Mouse (Mus musculus): Measurements from ENCODE around the gene 1700028K03Rik. TPM values are rescaled to one million over a fixed set of nuclear protein-coding genes. Genes with fewer than 3 reads are reported as not detected.

Gene 1700028K03Rik
- total RNA-seq (2014; fragmentation: Nextera tagmentation) (not detected in 2 replicates), total RNA-seq (2017) (0.06 and 0.16 TPM in 2 replicates), polyA plus RNA-seq (2012) (not detected in 2 replicates)

DNA sequence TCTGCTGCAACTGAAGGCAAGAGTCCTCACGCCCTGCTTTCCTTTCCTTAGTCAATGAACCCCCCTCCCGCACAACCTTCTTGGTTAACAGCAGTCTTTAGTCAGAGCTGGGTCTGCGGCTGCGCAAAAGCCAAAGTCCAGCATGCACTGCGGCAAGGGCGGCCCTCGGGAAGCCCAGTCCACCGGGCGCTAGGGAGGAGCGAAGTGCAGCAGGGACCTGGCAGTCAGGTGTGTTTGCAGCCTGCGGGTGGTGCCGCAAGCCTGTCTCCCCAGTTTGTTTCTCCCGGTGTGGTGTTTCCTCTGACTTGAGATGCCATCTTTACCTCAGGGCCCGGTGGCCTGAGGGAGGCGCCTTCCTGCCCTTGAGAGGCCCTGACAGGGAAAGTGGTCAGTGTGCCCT is at the start of gene 1700028K03Rik:
TSS of gene 1700028K03Rik (plus strand) at position 129 of the 400 bp plus-strand sequence.
- TF ChIP-seq GATA1 (IDR thresholded peaks at IDR 0.05; ENCODE audit: borderline replicate concordance, low read length) (no peak), GATA2 (IDR thresholded peaks at IDR 0.05; ENCODE audit: borderline replicate concordance, low read depth, low read length) (no peak), CTCF (IDR thresholded peaks at IDR 0.05; ENCODE audit: low read depth, low read length) (no peak), TAL1 (conservative IDR thresholded peaks at IDR 0.05; ENCODE audit: low read depth, low read length) (no peak), POLR2AphosphoS5 (IDR thresholded peaks at IDR 0.05; ENCODE audit: insufficient replicate concordance, low read depth, low read length) (no peak)
- DNase-seq (ENCODE audit: low spot score): no peak
- Histone ChIP-seq H3K4me1 (ENCODE audit: insufficient read depth, low read depth, low read length) (no peaks in the 10 kb centered on the region; the same call in 1 of the 2 replicates), H3K9me3 (replicated peaks) (no peaks in the 10 kb centered on the region), H3K4me3 (ENCODE audit: low read depth, low read length) (no peak within 1 kb of the TSS), H3K27me3 (ENCODE audit: insufficient read depth, low read length) (peaks cover 15% of the 10 kb centered on the region), H3K36me3 (replicated peaks) (no peaks in the 10 kb centered on the region)
- no peak for ATAC-seq (ENCODE audit: extremely low read depth, insufficient number of reproducible peaks, low FRiP score, poor library complexity, severe bottlenecking)

DNA sequence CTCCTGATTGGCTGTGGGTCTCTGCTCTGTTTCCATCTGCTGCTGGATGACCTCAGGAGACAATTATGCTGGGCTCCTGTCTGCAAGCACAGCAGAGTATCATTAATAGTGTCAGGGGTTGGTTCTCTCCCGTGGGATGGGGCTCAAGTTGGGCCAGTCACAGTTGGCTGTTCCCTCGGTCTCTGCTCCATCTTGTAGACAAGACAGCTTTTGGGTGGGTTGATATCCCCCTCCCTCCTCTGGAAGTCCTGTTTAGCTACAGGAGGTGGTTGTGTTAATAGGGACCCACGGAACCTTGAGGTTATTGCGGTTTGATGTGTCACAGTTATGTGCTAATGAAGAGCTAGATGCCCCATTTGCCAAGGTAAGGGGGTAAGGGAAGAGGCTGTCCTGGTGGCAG is 45.5 kb upstream of the 1700028K03Rik start:
- ATAC-seq (ENCODE audit: extremely low read depth, insufficient number of reproducible peaks, low FRiP score, poor library complexity, severe bottlenecking) (no peak), DNase-seq (ENCODE audit: low spot score) (no peak)
- Histone ChIP-seq H3K4me1 (ENCODE audit: insufficient read depth, low read depth, low read length) (peaks cover 3% of the 10 kb centered on the region; the same call in 1 of the 2 replicates), H3K4me3 (ENCODE audit: low read depth, low read length) (no peak overlapping the region), H3K9me3 (replicated peaks) (no peaks in the 10 kb centered on the region), H3K27me3 (ENCODE audit: insufficient read depth, low read length) (no peaks in the 10 kb centered on the region), H3K36me3 (replicated peaks) (peaks cover 12% of the 10 kb centered on the region)
- TF ChIP-seq POLR2AphosphoS5 (IDR thresholded peaks at IDR 0.05; ENCODE audit: insufficient replicate concordance, low read depth, low read length) (no peak), GATA2 (IDR thresholded peaks at IDR 0.05; ENCODE audit: borderline replicate concordance, low read depth, low read length) (no peak), GATA1 (IDR thresholded peaks at IDR 0.05; ENCODE audit: borderline replicate concordance, low read length) (no peak), TAL1 (conservative IDR thresholded peaks at IDR 0.05; ENCODE audit: low read depth, low read length) (no peak), CTCF (IDR thresholded peaks at IDR 0.05; ENCODE audit: low read depth, low read length) (no peak)

GRCm38 (mm10) chr5:107491036-107491435 is 43.5 kb upstream of the 1700028K03Rik start:
- Histone ChIP-seq H3K27me3 (ENCODE audit: insufficient read depth, low read length) (no peaks in the 10 kb centered on the region), H3K4me3 (ENCODE audit: low read depth, low read length) (no peak overlapping the region), H3K4me1 (ENCODE audit: insufficient read depth, low read depth, low read length) (peaks cover 3% of the 10 kb centered on the region; the same call in 1 of the 2 replicates), H3K36me3 (replicated peaks) (peaks cover 16% of the 10 kb centered on the region), H3K9me3 (replicated peaks) (peaks cover 2% of the 10 kb centered on the region; the same call in 1 of the 2 replicates)
- no peak for TF ChIP-seq TAL1 (conservative IDR thresholded peaks at IDR 0.05; ENCODE audit: low read depth, low read length)
- no peak for TF ChIP-seq CTCF (IDR thresholded peaks at IDR 0.05; ENCODE audit: low read depth, low read length)
- TF ChIP-seq GATA1 (IDR thresholded peaks at IDR 0.05; ENCODE audit: borderline replicate concordance, low read length): no peak
- TF ChIP-seq POLR2AphosphoS5 (IDR thresholded peaks at IDR 0.05; ENCODE audit: insufficient replicate concordance, low read depth, low read length): no peak
- TF ChIP-seq GATA2 (IDR thresholded peaks at IDR 0.05; ENCODE audit: borderline replicate concordance, low read depth, low read length): no peak
- DNase-seq (ENCODE audit: low spot score) (no peak), ATAC-seq (ENCODE audit: extremely low read depth, insufficient number of reproducible peaks, low FRiP score, poor library complexity, severe bottlenecking) (no peak)

- TF ChIP-seq TAL1 (conservative IDR thresholded peaks at IDR 0.05; ENCODE audit: low read depth, low read length) (no peak), CTCF (IDR thresholded peaks at IDR 0.05; ENCODE audit: low read depth, low read length) (no peak), GATA1 (IDR thresholded peaks at IDR 0.05; ENCODE audit: borderline replicate concordance, low read length) (no peak), POLR2AphosphoS5 (IDR thresholded peaks at IDR 0.05; ENCODE audit: insufficient replicate concordance, low read depth, low read length) (no peak), GATA2 (IDR thresholded peaks at IDR 0.05; ENCODE audit: borderline replicate concordance, low read depth, low read length) (no peak)
- peaks cover 3% of the 10 kb centered on the region; the same call in 1 of the 2 replicates for H3K4me1 ChIP-seq (ENCODE audit: insufficient read depth, low read depth, low read length)
- peaks cover 2% of the 10 kb centered on the region; the same call in 1 of the 2 replicates for H3K9me3 ChIP-seq (replicated peaks)
- ATAC-seq (ENCODE audit: extremely low read depth, insufficient number of reproducible peaks, low FRiP score, poor library complexity, severe bottlenecking) (no peak), DNase-seq (ENCODE audit: low spot score) (no peak)
- peaks cover 20% of the 10 kb centered on the region for H3K36me3 ChIP-seq (replicated peaks)
- no peak overlapping the region for H3K4me3 ChIP-seq (ENCODE audit: low read depth, low read length)
- H3K27me3 ChIP-seq (ENCODE audit: insufficient read depth, low read length): no peaks in the 10 kb centered on the region
These were observed 42.0 kb upstream of the 1700028K03Rik start for GRCm38 (mm10) chr5:107492471-107492870.

DNA sequence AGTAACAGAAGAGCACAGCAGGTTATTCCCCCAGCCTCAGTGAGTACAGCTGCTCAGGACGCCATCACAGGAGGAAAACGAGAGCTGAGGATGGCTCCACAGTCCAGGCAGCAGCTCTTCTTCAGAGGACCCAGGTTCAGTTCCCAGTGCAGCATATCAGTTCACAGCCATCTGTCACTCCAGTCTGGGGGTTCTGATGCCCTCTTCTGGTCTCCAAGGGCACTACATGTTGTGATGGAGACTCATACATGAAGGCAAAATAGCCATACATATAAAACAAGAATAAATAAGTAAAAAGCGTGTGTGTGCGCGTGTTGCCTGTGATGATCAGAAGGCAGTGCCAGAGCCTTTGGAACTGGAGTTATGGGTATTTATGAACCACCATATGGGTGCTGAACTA is 39.8 kb upstream of the 1700028K03Rik start:
- Histone ChIP-seq H3K4me1 (ENCODE audit: insufficient read depth, low read depth, low read length) (peaks cover 3% of the 10 kb centered on the region; the same call in 1 of the 2 replicates), H3K4me3 (ENCODE audit: low read depth, low read length) (no peak overlapping the region), H3K9me3 (replicated peaks) (peaks cover 2% of the 10 kb centered on the region; the same call in 1 of the 2 replicates), H3K27me3 (ENCODE audit: insufficient read depth, low read length) (no peaks in the 10 kb centered on the region), H3K36me3 (replicated peaks) (peaks cover 20% of the 10 kb centered on the region)
- no peak for DNase-seq (ENCODE audit: low spot score)
- no peak for TF ChIP-seq POLR2AphosphoS5 (IDR thresholded peaks at IDR 0.05; ENCODE audit: insufficient replicate concordance, low read depth, low read length)
- 0 out of 2 replicates have a peak, but pooled peaks have one; percentile 4 for TF ChIP-seq CTCF (IDR thresholded peaks at IDR 0.05; ENCODE audit: low read depth, low read length)
- no peak for ATAC-seq (ENCODE audit: extremely low read depth, insufficient number of reproducible peaks, low FRiP score, poor library complexity, severe bottlenecking)

DNA sequence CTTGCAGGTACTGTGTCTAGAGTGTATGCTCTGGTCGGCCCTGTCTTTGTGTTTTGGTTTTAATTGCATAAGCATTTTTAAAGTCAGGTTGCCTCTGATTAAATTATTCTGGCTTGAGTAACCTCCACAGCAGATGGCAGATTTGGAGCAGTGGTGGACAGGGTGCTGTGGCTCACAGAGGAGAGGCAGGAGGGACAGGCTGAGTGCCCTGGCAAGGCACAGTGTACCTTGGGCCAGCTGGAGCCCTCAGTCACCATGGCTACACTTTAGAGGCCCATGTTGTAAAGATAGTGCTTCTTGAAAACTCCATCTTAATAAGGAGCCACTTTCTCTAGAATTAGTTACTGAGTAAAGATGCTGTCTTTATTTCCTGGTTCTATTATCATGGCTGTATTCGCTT is 38.5 kb upstream of the 1700028K03Rik start:
- Histone ChIP-seq H3K27me3 (ENCODE audit: insufficient read depth, low read length) (no peaks in the 10 kb centered on the region), H3K4me1 (ENCODE audit: insufficient read depth, low read depth, low read length) (peaks cover 3% of the 10 kb centered on the region; the same call in 1 of the 2 replicates), H3K36me3 (replicated peaks) (peaks cover 20% of the 10 kb centered on the region), H3K4me3 (ENCODE audit: low read depth, low read length) (no peak overlapping the region), H3K9me3 (replicated peaks) (peaks cover 2% of the 10 kb centered on the region; the same call in 1 of the 2 replicates)
- ATAC-seq (ENCODE audit: extremely low read depth, insufficient number of reproducible peaks, low FRiP score, poor library complexity, severe bottlenecking) (no peak), DNase-seq (ENCODE audit: low spot score) (no peak)
- TF ChIP-seq CTCF (IDR thresholded peaks at IDR 0.05; ENCODE audit: low read depth, low read length): no peak
- TF ChIP-seq GATA1 (IDR thresholded peaks at IDR 0.05; ENCODE audit: borderline replicate concordance, low read length): no peak
- TF ChIP-seq GATA2 (IDR thresholded peaks at IDR 0.05; ENCODE audit: borderline replicate concordance, low read depth, low read length): no peak
- TF ChIP-seq POLR2AphosphoS5 (IDR thresholded peaks at IDR 0.05; ENCODE audit: insufficient replicate concordance, low read depth, low read length): no peak
- TF ChIP-seq TAL1 (conservative IDR thresholded peaks at IDR 0.05; ENCODE audit: low read depth, low read length): no peak

All from G1E (cell line).